Mouse (Mus musculus) hindbrain, postnatal 0 days (tissue): ENCODE results near the gene Notch2. TPM values are rescaled to one million over a fixed set of nuclear protein-coding genes. Genes with fewer than 3 reads are reported as not detected.
A peak's percentile ranks its signal among the peaks of the same experiment; 100 is the strongest.

Experiments
- ATAC-seq: fragments of 200-750 bp; cut with Nextera tagmentation; 2 replicates; pipeline ENCODE4 v1.8.0; 2017; ENCODE audit warnings: mild to moderate bottlenecking, moderate TSS enrichment, moderate library complexity
- DNase-seq: peaks from one replicate; pipeline ENCODE4 v3.0.0-alpha.2; 2015; ENCODE audit warnings: low spot score
- H3K27ac ChIP-seq: fragments of 300-500 bp; sonication (generic); 2 replicates; pipeline ENCODE4 v1.5.1; 2014; ENCODE audit warnings: mild to moderate bottlenecking
- H3K27me3 ChIP-seq: fragments of 300-500 bp; sonication (generic); 2 replicates; pipeline ENCODE4 v1.6.1; 2014; ENCODE audit warnings: low read length, mixed read lengths; ENCODE audit not compliant: insufficient read depth
- H3K36me3 ChIP-seq: fragments of 300-500 bp; sonication (generic); 2 replicates; pipeline ENCODE4 v1.6.1; 2014; ENCODE audit warnings: low read length, mixed read lengths; ENCODE audit not compliant: insufficient read depth
- H3K4me1 ChIP-seq: fragments of 300-500 bp; sonication (generic); 2 replicates; pipeline ENCODE4 v1.6.1; 2014; ENCODE audit warnings: antibody characterized with exemption, low read length, mixed read lengths; ENCODE audit not compliant: insufficient read depth
- H3K4me2 ChIP-seq: fragments of 300-500 bp; sonication (generic); 2 replicates; pipeline ENCODE4 v1.6.1; 2014; ENCODE audit warnings: low read depth, mild to moderate bottlenecking, low read length, moderate library complexity, mixed read lengths
- H3K4me3 ChIP-seq: fragments of 300-500 bp; sonication (generic); 2 replicates; pipeline ENCODE4 v1.5.1; 2014; ENCODE audit warnings: low read length
- H3K9ac ChIP-seq: fragments of 300-500 bp; sonication (generic); replicated peaks from 2 replicates; pipeline ENCODE4 v1.6.1; 2014; ENCODE audit warnings: mild to moderate bottlenecking, low read length, moderate library complexity, mixed read lengths
- H3K9me3 ChIP-seq: fragments of 300-500 bp; sonication (generic); 2 replicates; pipeline ENCODE4 v1.6.1; 2016; ENCODE audit warnings: low read length, mixed read lengths
- CTCF ChIP-seq: IDR thresholded peaks from 2 replicates; pipeline ENCODE4 v1.5.1; 2016; ENCODE audit warnings: antibody characterized with exemption, control low read depth, low read depth
- WGBS: fragments of 180-500 bp; shearing (Covaris S2); extraction: QIAGEN DNeasy Blood & Tissue Kit; methylation state at CpG from one replicate; pipeline ENCODE4 v1.1.7; 2014; 5-methylcytosine and 5-hydroxymethylcytosine counted together
- polyA plus RNA-seq: library from polyadenylated mRNA; unstranded; fragments of >200 nt; fragmentation: Nextera tagmentation; extraction: Ambion mirVana; gene quantifications from 2 replicates; pipeline ENCODE4 v1.2.1, GENCODE M21; 2015
- total RNA-seq: library from RNA; depleted of rRNA; stranded (reverse); fragments of >200 nt; gene quantifications from 2 replicates; pipeline ENCODE4 v1.2.3, GENCODE M21; 2014

The Notch2 gene
- total and polyA plus RNA-seq, 2 experiments from 2014 or later, result 9.5 to 44.9 TPM

DNA sequence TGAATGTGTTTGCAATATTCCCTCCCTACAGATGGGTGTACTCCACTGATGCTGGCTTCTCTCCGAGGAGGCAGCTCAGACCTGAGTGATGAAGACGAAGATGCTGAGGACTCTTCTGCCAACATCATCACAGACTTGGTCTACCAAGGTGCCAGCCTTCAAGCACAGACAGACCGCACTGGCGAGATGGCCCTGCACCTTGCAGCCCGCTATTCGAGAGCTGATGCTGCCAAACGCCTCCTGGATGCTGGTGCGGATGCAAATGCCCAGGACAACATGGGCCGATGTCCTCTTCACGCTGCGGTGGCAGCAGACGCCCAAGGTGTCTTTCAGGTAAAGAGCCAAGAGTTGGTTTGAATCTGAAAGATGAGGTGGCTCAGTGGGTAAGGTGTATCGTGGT, 129.5 kb downstream of the Notch2 start:
- ATAC-seq, result no peak
- no peak overlapping the region for H3K4me3 ChIP-seq
- no peaks in the 10 kb centered on the region for H3K4me1 ChIP-seq
- no peak for TF ChIP-seq CTCF
- no peaks in the 10 kb centered on the region for H3K9me3 ChIP-seq
- H3K36me3 ChIP-seq, result peaks cover 24% of the 10 kb centered on the region
- no peak overlapping the region for H3K9ac ChIP-seq
- no peak overlapping the region for H3K27ac ChIP-seq
- no peak for DNase-seq
- 95% methylated on average over 13 of the region's 13 CpGs for WGBS
- H3K4me2 ChIP-seq, result no peak overlapping the region
- no peaks in the 10 kb centered on the region for H3K27me3 ChIP-seq

DNA sequence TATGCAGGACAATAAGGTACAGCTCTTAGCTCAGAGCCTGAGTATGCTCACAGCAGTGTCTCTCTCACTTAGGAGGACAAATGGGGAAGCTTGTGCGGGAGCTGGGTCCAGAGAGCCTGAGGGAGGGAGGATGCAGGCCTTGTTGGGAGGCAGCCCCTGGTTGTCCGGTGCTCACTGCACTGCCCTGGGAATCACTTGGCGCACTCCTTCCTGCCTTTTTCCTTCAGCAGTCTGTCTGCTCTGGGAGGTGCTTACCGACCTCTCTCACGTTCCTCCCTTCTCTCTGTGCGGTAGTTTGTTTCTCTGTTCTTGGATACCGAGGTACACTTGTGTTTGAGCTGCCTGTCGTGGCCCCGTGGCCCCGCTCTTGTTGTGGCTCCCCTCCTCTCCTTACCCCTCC, 131.9 kb downstream of the Notch2 start:
- TF ChIP-seq CTCF, result no peak
- WGBS, result 63% methylated on average over 10 of the region's 10 CpGs
- Histone ChIP-seq H3K4me3 (no peak overlapping the region), H3K27ac (peak overlapping the region; percentile 41; the same call in 1 of the 2 replicates), H3K27me3 (no peaks in the 10 kb centered on the region), H3K9ac (no peak overlapping the region), H3K4me2 (no peak overlapping the region), H3K36me3 (peaks cover 16% of the 10 kb centered on the region; the same call in 1 of the 2 replicates), H3K4me1 (no peaks in the 10 kb centered on the region), H3K9me3 (no peaks in the 10 kb centered on the region)
- peak; percentile 34; the same call in 1 of the 2 replicates for ATAC-seq
- DNase-seq, result no peak

DNA sequence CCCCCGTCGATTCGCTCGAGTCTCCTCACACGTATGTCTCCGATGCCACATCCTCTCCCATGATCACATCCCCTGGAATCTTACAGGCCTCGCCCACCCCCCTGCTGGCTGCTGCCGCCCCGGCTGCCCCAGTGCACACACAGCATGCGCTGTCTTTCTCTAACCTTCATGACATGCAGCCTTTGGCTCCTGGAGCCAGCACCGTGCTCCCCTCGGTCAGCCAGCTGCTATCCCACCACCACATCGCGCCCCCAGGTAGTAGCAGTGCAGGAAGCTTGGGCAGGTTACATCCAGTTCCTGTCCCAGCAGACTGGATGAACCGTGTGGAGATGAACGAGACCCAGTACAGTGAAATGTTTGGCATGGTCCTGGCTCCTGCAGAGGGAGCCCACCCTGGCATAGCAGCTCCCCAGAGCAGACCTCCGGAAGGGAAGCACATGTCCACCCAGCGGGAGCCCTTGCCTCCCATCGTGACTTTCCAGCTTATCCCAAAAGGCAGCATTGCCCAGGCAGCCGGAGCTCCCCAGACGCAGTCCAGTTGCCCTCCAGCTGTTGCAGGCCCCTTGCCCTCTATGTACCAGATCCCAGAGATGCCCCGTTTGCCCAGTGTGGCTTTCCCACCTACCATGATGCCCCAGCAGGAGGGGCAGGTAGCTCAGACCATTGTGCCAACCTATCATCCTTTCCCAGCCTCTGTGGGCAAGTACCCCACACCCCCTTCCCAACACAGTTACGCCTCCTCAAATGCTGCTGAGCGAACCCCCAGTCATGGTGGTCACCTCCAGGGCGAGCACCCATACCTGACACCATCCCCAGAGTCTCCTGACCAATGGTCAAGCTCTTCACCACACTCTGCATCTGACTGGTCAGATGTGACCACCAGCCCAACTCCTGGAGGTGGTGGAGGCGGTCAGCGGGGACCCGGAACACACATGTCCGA, 133.4 kb downstream of the Notch2 start:
- H3K9me3 ChIP-seq, result no peaks in the 10 kb centered on the region
- 92% methylated on average over 29 of the region's 29 CpGs for WGBS
- no peak for TF ChIP-seq CTCF
- no peak overlapping the region for H3K27ac ChIP-seq
- no peaks in the 10 kb centered on the region for H3K4me1 ChIP-seq
- no peak overlapping the region for H3K4me3 ChIP-seq
- no peak overlapping the region for H3K9ac ChIP-seq
- peaks cover 16% of the 10 kb centered on the region; the same call in 1 of the 2 replicates for H3K36me3 ChIP-seq
- no peak overlapping the region for H3K4me2 ChIP-seq
- DNase-seq (no peak), ATAC-seq (no peak)
- H3K27me3 ChIP-seq, result no peaks in the 10 kb centered on the region

DNA sequence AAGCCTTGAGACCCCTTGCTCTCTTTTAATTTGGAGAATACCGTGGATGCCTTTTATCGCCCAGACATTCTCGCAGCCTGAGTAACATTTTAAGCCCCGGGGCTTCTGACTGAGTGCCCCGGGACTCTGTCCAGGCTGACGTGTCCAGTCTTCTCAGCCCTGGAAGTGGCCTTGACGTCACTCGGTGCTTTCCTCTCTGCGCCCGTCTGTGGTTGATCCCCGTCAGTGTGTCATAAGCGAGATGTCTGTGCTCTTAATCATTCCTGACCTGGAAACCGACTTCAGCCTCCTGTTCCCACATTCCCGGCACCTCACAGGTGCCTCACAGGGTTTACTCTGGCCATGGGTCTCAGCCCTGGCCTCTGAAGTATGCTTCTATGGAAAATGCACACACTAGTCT, 134.4 kb downstream of the Notch2 start:
- Histone ChIP-seq H3K36me3 (peaks cover 14% of the 10 kb centered on the region; the same call in 1 of the 2 replicates), H3K4me3 (no peak overlapping the region), H3K27ac (no peak overlapping the region), H3K4me2 (no peak overlapping the region), H3K9ac (no peak overlapping the region), H3K4me1 (no peaks in the 10 kb centered on the region), H3K27me3 (no peaks in the 10 kb centered on the region), H3K9me3 (no peaks in the 10 kb centered on the region)
- no peak for ATAC-seq
- no peak for DNase-seq
- no peak for TF ChIP-seq CTCF
- WGBS, result 86% methylated on average over 14 of the region's 14 CpGs

DNA sequence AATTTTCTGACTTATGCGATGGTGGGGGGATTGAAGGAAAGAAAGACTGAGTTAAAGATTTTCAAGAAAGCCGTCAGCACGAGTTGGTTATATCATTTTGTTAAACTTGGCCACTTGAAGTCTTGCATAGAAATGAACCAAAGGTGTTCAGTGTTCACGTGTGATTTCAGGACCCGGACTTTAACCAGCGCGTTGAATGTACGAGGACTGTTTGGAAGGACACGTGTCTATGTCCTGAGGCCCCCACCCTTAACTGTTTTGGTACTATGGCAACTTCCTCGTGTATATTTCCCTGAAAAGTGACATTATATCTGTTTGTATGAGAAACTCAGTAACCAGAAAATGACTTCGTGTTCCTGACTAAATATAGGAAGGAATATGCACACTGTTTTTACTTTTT, 136.6 kb downstream of the Notch2 start:
- Histone ChIP-seq H3K27ac (no peak overlapping the region), H3K9me3 (no peaks in the 10 kb centered on the region), H3K4me3 (no peak overlapping the region), H3K9ac (no peak overlapping the region), H3K4me2 (no peak overlapping the region), H3K27me3 (no peaks in the 10 kb centered on the region), H3K36me3 (peaks cover 7% of the 10 kb centered on the region; the same call in 1 of the 2 replicates), H3K4me1 (no peaks in the 10 kb centered on the region)
- ATAC-seq (no peak), DNase-seq (no peak)
- no peak for TF ChIP-seq CTCF
- WGBS, result 95% methylated on average over 11 of the region's 11 CpGs

DNA sequence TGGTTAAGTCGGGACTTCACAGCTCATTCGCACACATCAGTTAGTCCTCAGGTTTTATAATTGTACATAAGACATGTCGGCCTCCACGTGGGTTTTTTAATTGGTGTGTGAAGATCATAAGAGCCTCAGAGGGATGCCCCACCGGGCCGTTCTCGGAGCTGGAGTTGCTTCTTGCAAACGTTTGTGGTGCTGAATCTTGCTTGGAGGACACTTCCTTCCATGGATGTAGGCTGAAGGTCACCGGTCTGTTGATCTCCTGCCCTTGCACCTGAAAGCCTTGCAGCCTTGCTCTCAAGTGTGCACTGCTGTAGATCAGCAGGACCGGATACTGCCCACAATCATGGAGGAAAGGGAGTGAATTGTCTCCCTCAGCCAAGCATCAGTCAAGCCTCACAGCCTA, 137.7 kb downstream of the Notch2 start:
- Histone ChIP-seq H3K27me3 (no peaks in the 10 kb centered on the region), H3K36me3 (peaks cover 6% of the 10 kb centered on the region; the same call in 1 of the 2 replicates), H3K9me3 (no peaks in the 10 kb centered on the region), H3K9ac (no peak overlapping the region), H3K4me2 (no peak overlapping the region), H3K4me1 (no peaks in the 10 kb centered on the region), H3K27ac (no peak overlapping the region), H3K4me3 (no peak overlapping the region)
- 84% methylated on average over 10 of the region's 10 CpGs for WGBS
- TF ChIP-seq CTCF, result no peak
- DNase-seq, result no peak
- no peak for ATAC-seq

DNA sequence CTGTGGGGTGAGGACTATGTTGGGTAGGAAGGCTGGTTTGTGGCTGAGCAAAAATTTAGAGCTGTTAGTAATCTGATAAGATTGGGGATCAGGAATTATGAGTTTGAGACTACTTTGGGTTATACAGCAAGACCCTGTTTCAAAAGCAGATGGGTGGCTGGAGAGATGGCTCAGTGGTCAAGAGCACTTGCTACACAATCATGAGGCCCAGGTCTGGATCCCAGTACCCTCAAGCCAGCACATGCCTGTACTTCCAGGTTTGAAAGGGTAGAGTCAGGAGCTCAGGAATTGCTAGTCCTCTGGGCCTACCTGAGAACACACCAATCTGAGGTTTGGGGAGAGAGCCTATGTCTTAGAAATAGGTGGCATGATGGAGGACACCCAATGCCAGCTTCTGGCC, 140.1 kb downstream of the Notch2 start:
- no peak overlapping the region for H3K9ac ChIP-seq
- TF ChIP-seq CTCF, result no peak
- H3K4me2 ChIP-seq, result no peak overlapping the region
- no peak overlapping the region for H3K4me3 ChIP-seq
- H3K4me1 ChIP-seq, result no peaks in the 10 kb centered on the region
- no peaks in the 10 kb centered on the region for H3K36me3 ChIP-seq
- no peak for DNase-seq
- ATAC-seq, result no peak
- no peak overlapping the region for H3K27ac ChIP-seq
- no peaks in the 10 kb centered on the region for H3K27me3 ChIP-seq
- no peaks in the 10 kb centered on the region for H3K9me3 ChIP-seq
